Mouse (Mus musculus): Measurements from ENCODE around the gene Cinp.

Gene Cinp

GRCm38 (mm10) chr12:110889036-110890020, at the start of gene Cinp, which contains the start of gene Tecpr2:
Cinp (minus strand) TSS chr12:110889145.
Tecpr2 (plus strand) TSS chr12:110889264.
- DNase-seq (ENCODE audit: low spot score) = peak; percentile 99

- no peak for DNase-seq (ENCODE audit: low spot score)
Observed at GRCm38 (mm10) chr12:110937496-110937895, 48.6 kb upstream of the Cinp start.

- peak; percentile 90 for DNase-seq (ENCODE audit: low spot score)
Observed at GRCm38 (mm10) chr12:110935983-110936620, 47.2 kb upstream of the Cinp start.

- DNase-seq (ENCODE audit: low spot score) = no peak
Observed at GRCm38 (mm10) chr12:110932820-110933219, 43.9 kb upstream of the Cinp start.

- no peak for DNase-seq (ENCODE audit: low spot score)
Observed at GRCm38 (mm10) chr12:110921572-110921971, 32.6 kb upstream of the Cinp start.

GRCm38 (mm10) chr12:110920254-110920653, 31.3 kb upstream of the Cinp start:
- no peak for DNase-seq (ENCODE audit: low spot score)

- no peak for DNase-seq (ENCODE audit: low spot score)
Observed at GRCm38 (mm10) chr12:110915761-110916160, 26.8 kb upstream of the Cinp start.

GRCm38 (mm10) chr12:110909962-110910361, 21.0 kb upstream of the Cinp start:
- DNase-seq (ENCODE audit: low spot score) = no peak

- DNase-seq (ENCODE audit: low spot score) = no peak
Observed at GRCm38 (mm10) chr12:110907845-110908244, 18.9 kb upstream of the Cinp start.

- no peak for DNase-seq (ENCODE audit: low spot score)
Observed at GRCm38 (mm10) chr12:110903536-110903935, 14.6 kb upstream of the Cinp start.

- DNase-seq (ENCODE audit: low spot score) = no peak
Observed at GRCm38 (mm10) chr12:110902106-110902505, 13.2 kb upstream of the Cinp start.

- no peak for DNase-seq (ENCODE audit: low spot score)
Observed at GRCm38 (mm10) chr12:110891887-110892286, 2.9 kb upstream of the Cinp start.

GRCm38 (mm10) chr12:110888606-110889005, 339 bp downstream of the Cinp start:
- peak; percentile 39 for DNase-seq (ENCODE audit: low spot score)

GRCm38 (mm10) chr12:110888106-110888505, 839 bp downstream of the Cinp start:
- DNase-seq (ENCODE audit: low spot score) = no peak

- no peak for DNase-seq (ENCODE audit: low spot score)
Observed at GRCm38 (mm10) chr12:110885251-110885650, 3.7 kb downstream of the Cinp start.

GRCm38 (mm10) chr12:110882291-110882690, 6.7 kb downstream of the Cinp start:
- peak; percentile 5 for DNase-seq (ENCODE audit: low spot score)

GRCm38 (mm10) chr12:110875351-110875750, 13.6 kb downstream of the Cinp start:
- no peak for DNase-seq (ENCODE audit: low spot score)

GRCm38 (mm10) chr12:110871247-110871646, 17.7 kb downstream of the Cinp start:
- no peak for DNase-seq (ENCODE audit: low spot score)

- DNase-seq (ENCODE audit: low spot score) = no peak
Observed at GRCm38 (mm10) chr12:110870107-110870506, 18.8 kb downstream of the Cinp start.

GRCm38 (mm10) chr12:110865989-110866388, 23.0 kb downstream of the Cinp start:
- no peak for DNase-seq (ENCODE audit: low spot score)

- DNase-seq (ENCODE audit: low spot score) = no peak
Observed at GRCm38 (mm10) chr12:110865571-110865970, 23.4 kb downstream of the Cinp start.

GRCm38 (mm10) chr12:110864008-110864407, 24.9 kb downstream of the Cinp start:
- no peak for DNase-seq (ENCODE audit: low spot score)

- peak; percentile 44 for DNase-seq (ENCODE audit: low spot score)
Observed at GRCm38 (mm10) chr12:110861256-110861655, 27.7 kb downstream of the Cinp start.
